Mouse (Mus musculus): ENCODE results near the gene Exoc3l4. TPM values are rescaled to one million over a fixed set of nuclear protein-coding genes. Genes with fewer than 3 reads are reported as not detected.

Gene Exoc3l4
- total RNA-seq (2021) = 1 to 10 TPM in 1 of 2 experiments, under 1 TPM in 1; 0.85 to 1.3 TPM

- intact Hi-C loops (cut with DNase I) = no loop called here
- DNase-seq (ENCODE audit: low spot score in 2 of 2) = no peak
These were observed at the start of gene Exoc3l4 for GRCm38 (mm10) chr12:111416921-111417779. Gene Exoc3l4 (plus strand): TSS chr12:111417017.

GRCm38 (mm10) chr12:111367065-111367464, 49.8 kb upstream of the Exoc3l4 start:
- intact Hi-C loops (cut with DNase I) = no loop called here
- no peak for DNase-seq (ENCODE audit: low spot score in 2 of 2)

GRCm38 (mm10) chr12:111370249-111370648, 46.6 kb upstream of the Exoc3l4 start:
- intact Hi-C loops (cut with DNase I) = no loop called here
- DNase-seq (ENCODE audit: low spot score in 2 of 2) = no peak

- no peak for DNase-seq (ENCODE audit: low spot score in 2 of 2)
- intact Hi-C loops (cut with DNase I) = no loop called here
These were observed 44.9 kb upstream of the Exoc3l4 start for GRCm38 (mm10) chr12:111371905-111372304.

GRCm38 (mm10) chr12:111373411-111373810, 43.4 kb upstream of the Exoc3l4 start:
- no peak for DNase-seq (ENCODE audit: low spot score in 2 of 2)
- intact Hi-C loops (cut with DNase I) = no loop called here

- intact Hi-C loops (cut with DNase I) = no loop called here
- DNase-seq (ENCODE audit: low spot score in 2 of 2) = no peak
These were observed 42.1 kb upstream of the Exoc3l4 start for GRCm38 (mm10) chr12:111374727-111375126.

DNA sequence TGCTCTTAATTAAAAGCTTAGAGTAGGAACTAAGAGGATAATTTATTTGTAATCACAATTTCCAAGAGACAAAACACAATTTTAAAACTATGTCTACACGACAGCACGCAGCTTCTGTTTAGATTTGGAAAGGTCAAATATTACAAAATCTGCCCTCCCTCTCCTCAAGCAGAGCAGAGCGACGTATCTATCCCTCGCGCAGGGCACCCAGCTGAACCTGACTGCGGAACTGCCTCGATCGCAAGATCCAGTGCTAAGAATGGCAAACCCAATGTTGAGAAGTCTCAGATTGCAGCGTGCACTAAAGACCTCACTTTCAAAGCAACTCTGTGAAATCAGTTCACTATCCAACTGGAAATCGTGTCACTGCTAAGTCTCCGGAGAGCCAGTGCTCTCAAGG, 41.3 kb upstream of the Exoc3l4 start:
- intact Hi-C loops (cut with DNase I) = no loop called here

GRCm38 (mm10) chr12:111376053-111376452, 40.8 kb upstream of the Exoc3l4 start:
- intact Hi-C loops (cut with DNase I) = loop anchor here (2.0 kb wide), 1 partner anchor 47 kb away; no protein-coding TSS in a partner anchor
- DNase-seq (ENCODE audit: low spot score in 2 of 2) = no peak

More for the DNA sequence above, 41.3 kb upstream of the Exoc3l4 start:
- no peak for DNase-seq (ENCODE audit: low spot score in 2 of 2)

GRCm38 (mm10) chr12:111376826-111377331, 39.9 kb upstream of the Exoc3l4 start:
- intact Hi-C loops (cut with DNase I) = loop anchor here (2.0 kb wide), 1 partner anchor 48 kb away; no protein-coding TSS in a partner anchor
- DNase-seq (ENCODE audit: low spot score in 2 of 2) = peak; percentile 44 to 50

- intact Hi-C loops (cut with DNase I) = loop anchor here (2.0 kb wide), 1 partner anchor 49 kb away; no protein-coding TSS in a partner anchor
- DNase-seq (ENCODE audit: low spot score in 2 of 2) = peak; percentile 94 to 98
These were observed 39.3 kb upstream of the Exoc3l4 start, which contains the start of gene Cdc42bpb for GRCm38 (mm10) chr12:111377376-111377973. Gene Cdc42bpb (minus strand): TSS chr12:111377718.

DNA sequence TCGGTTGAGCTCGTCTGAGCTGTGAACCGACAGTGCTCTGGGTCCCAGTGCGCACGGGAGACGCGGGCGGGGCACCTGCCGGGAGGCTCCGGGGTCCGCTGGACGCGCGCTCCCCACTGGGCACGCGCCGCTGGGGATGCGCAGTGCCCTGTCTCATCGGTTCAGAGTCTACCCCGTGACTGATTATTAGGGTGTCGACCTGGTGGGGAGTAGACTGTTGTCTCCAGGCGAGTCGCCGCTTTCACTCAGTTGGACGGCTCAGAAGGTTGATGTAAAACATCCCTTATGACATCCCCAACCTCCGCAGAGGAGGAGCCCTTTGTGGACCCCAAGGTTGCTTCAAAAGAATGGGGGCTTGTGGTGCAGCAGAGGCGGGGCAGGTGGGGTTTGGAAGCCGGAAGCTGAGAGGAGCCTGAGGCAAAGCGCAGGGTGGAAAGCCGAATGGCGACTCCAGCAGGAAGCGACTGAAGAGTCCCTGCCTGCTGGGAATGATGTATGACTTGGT, 38.8 kb upstream of the Exoc3l4 start:
- DNase-seq (ENCODE audit: low spot score in 2 of 2) = peak in 1 of 2 experiments; percentile 43
- intact Hi-C loops (cut with DNase I) = loop anchor here (2.0 kb wide), 1 partner anchor 49 kb away; no protein-coding TSS in a partner anchor

DNA sequence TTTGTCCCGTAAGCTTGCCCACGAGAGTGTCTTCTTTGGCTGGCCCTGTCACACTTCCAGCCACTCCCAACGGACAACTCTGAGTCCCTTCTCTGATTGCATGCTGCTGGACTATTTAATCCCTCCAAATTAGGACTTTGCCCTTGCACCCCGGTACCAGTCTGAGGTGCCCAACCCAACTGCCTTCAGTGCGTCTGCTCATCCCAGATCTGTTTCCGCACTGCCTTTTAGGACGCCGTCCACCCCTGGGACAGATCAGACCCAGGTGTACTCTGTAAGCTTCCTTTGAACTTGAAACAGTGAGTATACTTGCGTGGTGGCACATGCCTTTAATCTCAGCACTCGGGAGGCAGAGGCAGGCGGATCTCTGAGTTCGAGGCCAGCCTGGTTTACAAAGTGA, 38.0 kb upstream of the Exoc3l4 start:
- intact Hi-C loops (cut with DNase I) = no loop called here

DNA sequence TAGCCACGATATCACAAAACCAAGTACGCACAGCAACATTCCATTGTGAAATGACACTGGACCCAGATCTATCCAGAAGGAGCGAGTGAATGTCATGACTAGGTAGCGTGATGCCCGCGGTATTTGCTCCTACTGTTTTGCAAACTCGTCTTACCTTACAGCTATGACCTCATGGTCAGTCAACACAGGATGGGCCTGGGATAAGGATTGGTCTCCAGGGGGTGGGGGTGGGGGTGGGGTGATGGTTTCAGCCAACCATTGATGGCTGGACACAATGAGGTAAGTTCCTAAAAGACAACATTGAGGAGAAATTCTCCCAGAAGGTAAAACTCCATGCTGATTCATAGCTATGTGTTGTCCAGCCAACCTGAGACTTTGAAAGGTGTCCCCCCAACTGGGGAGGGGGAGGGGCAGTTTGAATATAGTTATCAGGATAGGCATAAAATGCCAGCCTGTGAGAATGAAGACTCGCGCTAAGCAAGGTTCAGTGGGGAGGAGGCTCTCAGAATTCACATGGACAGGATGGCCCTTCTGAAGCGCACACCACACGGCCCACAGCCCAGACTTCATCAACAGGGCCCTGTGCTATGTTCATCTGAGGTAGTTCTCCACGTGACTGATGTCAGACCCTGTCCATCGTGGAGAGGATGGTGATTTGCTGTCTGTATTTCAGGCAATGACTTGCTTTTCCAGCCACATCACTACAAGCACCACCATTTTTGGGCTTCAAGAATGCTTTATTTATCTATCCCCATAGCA, 30.8 kb upstream of the Exoc3l4 start:
- no peak for DNase-seq (ENCODE audit: low spot score in 2 of 2)
- intact Hi-C loops (cut with DNase I) = no loop called here

More for the DNA sequence above, 38.0 kb upstream of the Exoc3l4 start:
- no peak for DNase-seq (ENCODE audit: low spot score in 2 of 2)

GRCm38 (mm10) chr12:111386642-111387120, 30.1 kb upstream of the Exoc3l4 start:
- DNase-seq (ENCODE audit: low spot score in 2 of 2) = peak in 1 of 2 experiments; percentile 53

DNA sequence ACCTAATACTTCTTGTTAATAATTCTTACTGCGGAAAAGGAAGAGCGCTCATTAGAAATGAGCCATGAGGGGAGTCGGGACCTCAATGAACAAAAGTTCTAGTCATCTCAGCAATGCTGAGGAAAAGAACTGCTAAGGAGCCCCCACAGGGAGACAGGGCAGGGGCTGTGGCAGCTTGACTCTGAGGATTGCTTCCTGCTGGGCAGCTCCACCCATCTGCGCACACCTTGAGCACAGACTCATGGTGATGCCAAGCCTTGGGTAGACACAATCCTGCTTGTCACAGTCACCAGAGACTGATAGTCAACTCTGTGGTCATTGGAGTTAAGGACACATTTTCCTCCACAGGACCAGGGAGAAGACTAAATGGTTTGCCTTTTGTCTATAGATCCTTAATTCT, 29.7 kb upstream of the Exoc3l4 start:
- intact Hi-C loops (cut with DNase I) = no loop called here
- no peak for DNase-seq (ENCODE audit: low spot score in 2 of 2)

More at GRCm38 (mm10) chr12:111386642-111387120, 30.1 kb upstream of the Exoc3l4 start:
- intact Hi-C loops (cut with DNase I) = no loop called here

- DNase-seq (ENCODE audit: low spot score in 2 of 2) = no peak
- intact Hi-C loops (cut with DNase I) = no loop called here
These were observed 22.8 kb upstream of the Exoc3l4 start for GRCm38 (mm10) chr12:111394008-111394407.

DNA sequence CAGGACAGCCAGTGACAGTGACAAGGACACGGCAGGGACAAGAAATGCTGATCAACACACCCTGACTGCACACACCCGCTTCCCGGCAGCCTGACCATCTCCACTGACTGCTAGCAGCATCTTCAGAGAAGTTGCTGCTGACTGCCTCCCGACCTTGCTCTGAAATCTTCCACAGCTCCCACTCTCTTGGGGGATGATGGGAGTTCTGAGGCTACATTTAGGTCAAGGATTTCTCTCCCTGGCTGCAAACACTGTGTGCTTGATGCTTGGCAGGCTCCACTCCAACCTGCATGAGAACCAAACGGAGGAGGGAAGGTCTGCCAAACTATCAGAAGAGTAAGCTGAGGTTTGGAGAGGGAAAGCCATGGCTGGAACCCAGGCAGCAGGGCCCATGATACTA, 19.8 kb upstream of the Exoc3l4 start:
- intact Hi-C loops (cut with DNase I) = no loop called here

GRCm38 (mm10) chr12:111401454-111402184, 15.2 kb upstream of the Exoc3l4 start:
- peak; percentile 78 to 83 for DNase-seq (ENCODE audit: low spot score in 2 of 2)
- intact Hi-C loops (cut with DNase I) = no loop called here

More for the DNA sequence above, 19.8 kb upstream of the Exoc3l4 start:
- DNase-seq (ENCODE audit: low spot score in 2 of 2) = peak in 1 of 2 experiments; percentile 28
